Mouse (Mus musculus) intestine, embryonic 14.5 days (tissue): ENCODE measurements at regions not wholly inside any gene's neighbourhood (a gene's known extent, or its start where the extent isn't known, plus 50 kb on each side); places are given as distances from the start of the nearest gene placed in this dataset.
A peak's percentile ranks its signal among the peaks of the same experiment; 100 is the strongest.

Experiments used
- ATAC-seq: fragments of 200-750 bp; cut with Nextera tagmentation; replicated peaks from 2 replicates; pipeline ENCODE4 v1.8.0; 2017; ENCODE audit warnings: low read depth, moderate number of reproducible peaks, moderate TSS enrichment, moderate library complexity; ENCODE audit not compliant: low FRiP score, low TSS enrichment
- DNase-seq: peaks from one replicate; pipeline ENCODE4 v3.0.0-alpha.2; 2018; ENCODE audit warnings: low spot score
- H3K27ac ChIP-seq: fragments of 300-500 bp; sonication (generic); 2 replicates; pipeline ENCODE4 v1.5.1; 2014; ENCODE audit warnings: low read depth, mild to moderate bottlenecking, control low read depth
- H3K27me3 ChIP-seq: fragments of 300-500 bp; sonication (generic); replicated peaks from 2 replicates; pipeline ENCODE4 v1.6.1; 2014; ENCODE audit warnings: low read length, control low read depth; ENCODE audit not compliant: control insufficient read depth, insufficient read depth
- H3K36me3 ChIP-seq: fragments of 300-500 bp; sonication (generic); 2 replicates; pipeline ENCODE4 v1.6.1; 2014; ENCODE audit warnings: low read length, control low read depth; ENCODE audit not compliant: control insufficient read depth, insufficient read depth
- H3K4me1 ChIP-seq: fragments of 300-500 bp; sonication (generic); replicated peaks from 2 replicates; pipeline ENCODE4 v1.6.1; 2014; ENCODE audit warnings: low read length, control low read depth, mixed read lengths; ENCODE audit not compliant: control insufficient read depth, insufficient read depth
- H3K4me2 ChIP-seq: fragments of 300-500 bp; sonication (generic); 2 replicates; pipeline ENCODE4 v1.6.1; 2014; ENCODE audit warnings: low read length
- H3K4me3 ChIP-seq: fragments of 300-500 bp; sonication (generic); 2 replicates; pipeline ENCODE4 v1.5.1; 2014; ENCODE audit warnings: low read depth, low read length, control low read depth, mixed read lengths
- H3K9ac ChIP-seq: fragments of 300-500 bp; sonication (generic); 2 replicates; pipeline ENCODE4 v1.6.1; 2014; ENCODE audit warnings: mild to moderate bottlenecking, low read length
- H3K9me3 ChIP-seq: fragments of 300-500 bp; sonication (generic); 2 replicates; pipeline ENCODE4 v1.6.1; 2016; ENCODE audit warnings: low read length, control low read depth; ENCODE audit not compliant: control insufficient read depth
- WGBS: fragments of 180-500 bp; shearing (Covaris S2); extraction: QIAGEN DNeasy Blood & Tissue Kit; methylation state at CpG from one replicate; pipeline ENCODE4 v1.1.7; 2014; 5-methylcytosine and 5-hydroxymethylcytosine counted together

DNA sequence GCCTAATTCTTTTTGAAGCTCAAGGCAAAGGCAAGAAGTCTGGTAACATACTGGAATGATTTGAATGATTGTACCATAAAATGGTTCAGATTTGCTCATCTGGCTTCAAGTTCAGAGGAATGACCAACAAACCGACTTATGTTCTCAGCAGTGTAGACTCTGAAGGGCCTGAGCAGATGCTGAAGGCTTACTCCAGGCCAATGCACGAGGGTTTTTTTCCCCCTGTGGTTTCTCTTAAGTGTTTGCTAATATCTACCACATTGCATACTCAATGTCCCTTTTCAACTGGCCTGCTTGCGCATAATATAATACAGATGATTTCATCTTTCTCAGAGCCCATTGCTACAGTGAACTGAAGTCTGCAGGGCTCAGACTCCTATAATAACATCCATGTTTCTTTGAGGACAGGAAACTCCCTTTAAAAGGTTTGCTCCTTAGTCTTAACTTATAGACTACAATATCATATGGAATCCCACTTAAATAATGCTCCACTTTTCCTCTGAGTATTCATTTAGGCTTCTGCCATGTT lies 1182.5 kb downstream of the Slc22a22 start:
- Histone ChIP-seq H3K4me3 (no peak overlapping the region), H3K9ac (no peak overlapping the region), H3K9me3 (no peaks in the 10 kb centered on the region), H3K27me3 (no peaks in the 10 kb centered on the region), H3K4me1 (no peaks in the 10 kb centered on the region), H3K4me2 (no peak overlapping the region), H3K36me3 (no peaks in the 10 kb centered on the region), H3K27ac (no peak overlapping the region)
- no peak for ATAC-seq
- 71% methylated on average over 3 of the region's 3 CpGs for WGBS
- no peak for DNase-seq

- no peak overlapping the region for H3K9ac ChIP-seq
- no peaks in the 10 kb centered on the region for H3K9me3 ChIP-seq
- DNase-seq (peak; percentile 78), ATAC-seq (peak; percentile 81; the same call in 1 of the 2 replicates)
- H3K27ac ChIP-seq, result no peak overlapping the region
- H3K4me2 ChIP-seq, result no peak overlapping the region; the same call in 1 of the 2 replicates
- peaks cover 16% of the 10 kb centered on the region for H3K4me1 ChIP-seq
- WGBS, result 24% methylated on average over 7 of the region's 7 CpGs
- no peaks in the 10 kb centered on the region for H3K36me3 ChIP-seq
- no peaks in the 10 kb centered on the region for H3K27me3 ChIP-seq
- H3K4me3 ChIP-seq, result no peak overlapping the region
Observed at GRCm38 (mm10) chr15:56278622-56279301, 1198.7 kb downstream of the Slc22a22 start.

GRCm38 (mm10) chr15:56278006-56278405 lies 1199.4 kb downstream of the Slc22a22 start:
- Histone ChIP-seq H3K27me3 (no peaks in the 10 kb centered on the region), H3K9me3 (no peaks in the 10 kb centered on the region), H3K27ac (peak overlapping the region; percentile 64; the same call in 1 of the 2 replicates), H3K36me3 (no peaks in the 10 kb centered on the region), H3K4me3 (no peak overlapping the region), H3K4me2 (no peak overlapping the region), H3K4me1 (peaks cover 16% of the 10 kb centered on the region), H3K9ac (no peak overlapping the region)
- WGBS, result 25% methylated on average over 3 of the region's 3 CpGs
- 0 out of 2 replicates have a peak, but pooled peaks have one; percentile 43 for ATAC-seq
- peak; percentile 52 for DNase-seq

DNA sequence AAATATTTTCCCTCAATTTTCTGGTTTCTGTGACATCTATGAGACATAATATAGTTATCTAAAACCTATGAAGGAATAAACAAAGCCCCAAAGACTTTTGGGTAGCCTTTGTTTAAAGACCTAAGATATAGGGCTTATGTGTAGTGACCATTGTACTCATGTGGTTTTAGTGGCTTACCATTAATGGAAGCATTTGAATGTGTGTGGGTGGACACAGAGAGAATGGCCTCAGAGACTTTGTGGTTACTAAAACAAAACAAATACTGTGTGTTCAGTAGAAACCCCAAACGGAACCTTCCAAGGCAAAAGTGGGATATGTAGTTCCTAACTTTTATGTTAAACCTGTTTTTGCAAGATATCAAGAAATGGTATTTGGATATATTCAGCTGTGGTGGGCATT lies 1228.7 kb downstream of the Slc22a22 start:
- Histone ChIP-seq H3K9me3 (no peaks in the 10 kb centered on the region), H3K4me2 (no peak overlapping the region), H3K9ac (no peak overlapping the region), H3K4me3 (no peak overlapping the region), H3K27ac (no peak overlapping the region), H3K27me3 (no peaks in the 10 kb centered on the region), H3K4me1 (peaks cover 6% of the 10 kb centered on the region; the same call in 1 of the 2 replicates), H3K36me3 (no peaks in the 10 kb centered on the region)
- WGBS, result 73% methylated on average over 1 of the region's 1 CpGs
- DNase-seq (no peak), ATAC-seq (no peak)

DNA sequence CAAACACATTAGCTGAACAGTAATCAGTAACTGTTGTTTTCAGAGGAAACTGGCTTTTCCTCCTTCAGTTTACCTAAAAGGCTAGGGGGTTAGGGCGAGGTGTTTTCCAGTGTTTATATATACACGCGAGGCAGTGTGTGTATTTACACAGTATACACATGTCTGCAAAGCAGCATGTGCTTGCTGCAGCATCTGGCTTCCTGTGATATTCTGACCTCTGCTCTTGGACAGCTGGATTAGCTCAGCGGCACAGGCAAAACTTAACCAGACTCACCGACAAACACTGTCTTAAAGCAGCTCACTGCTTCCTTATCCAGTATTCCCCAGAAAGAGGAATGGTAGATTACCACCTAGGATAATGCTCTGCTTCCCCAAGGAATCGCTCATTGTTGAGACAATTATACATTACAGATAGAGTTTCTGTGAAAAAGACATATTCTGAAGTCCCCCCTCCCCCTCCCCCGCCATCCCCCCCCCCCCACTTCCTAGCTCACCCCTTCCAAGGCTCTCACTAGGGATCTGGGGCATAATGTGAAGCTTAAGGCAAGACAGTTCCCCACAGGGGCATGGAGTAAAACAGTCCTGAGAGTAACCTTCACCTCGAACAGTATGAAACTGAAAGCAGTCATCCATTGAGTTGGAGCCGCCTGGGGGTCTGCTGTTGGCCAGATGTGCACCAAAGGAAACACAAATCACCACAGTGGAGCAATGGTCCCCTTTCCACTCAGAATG lies 1233.3 kb downstream of the Slc22a22 start:
- no peaks in the 10 kb centered on the region for H3K9me3 ChIP-seq
- DNase-seq (peak; percentile 53), ATAC-seq (0 out of 2 replicates have a peak, but pooled peaks have one; percentile 60)
- peak overlapping the region; percentile 29; the same call in 1 of the 2 replicates for H3K27ac ChIP-seq
- H3K4me1 ChIP-seq, result peaks cover 6% of the 10 kb centered on the region; the same call in 1 of the 2 replicates
- H3K27me3 ChIP-seq, result no peaks in the 10 kb centered on the region
- H3K4me2 ChIP-seq, result no peak overlapping the region
- no peak overlapping the region for H3K4me3 ChIP-seq
- 25% methylated on average over 8 of the region's 9 CpGs for WGBS
- no peak overlapping the region for H3K9ac ChIP-seq
- no peaks in the 10 kb centered on the region for H3K36me3 ChIP-seq

GRCm38 (mm10) chr15:56202552-56202951 lies 1274.9 kb downstream of the Slc22a22 start:
- H3K27me3 ChIP-seq, result no peaks in the 10 kb centered on the region
- DNase-seq, result no peak
- peaks cover 4% of the 10 kb centered on the region; the same call in 1 of the 2 replicates for H3K4me1 ChIP-seq
- ATAC-seq, result no peak
- no peak overlapping the region for H3K9ac ChIP-seq
- no peaks in the 10 kb centered on the region for H3K36me3 ChIP-seq
- WGBS, result 55% methylated on average over 5 of the region's 5 CpGs
- H3K9me3 ChIP-seq, result no peaks in the 10 kb centered on the region
- H3K27ac ChIP-seq, result no peak overlapping the region
- H3K4me3 ChIP-seq, result no peak overlapping the region
- H3K4me2 ChIP-seq, result no peak overlapping the region

DNA sequence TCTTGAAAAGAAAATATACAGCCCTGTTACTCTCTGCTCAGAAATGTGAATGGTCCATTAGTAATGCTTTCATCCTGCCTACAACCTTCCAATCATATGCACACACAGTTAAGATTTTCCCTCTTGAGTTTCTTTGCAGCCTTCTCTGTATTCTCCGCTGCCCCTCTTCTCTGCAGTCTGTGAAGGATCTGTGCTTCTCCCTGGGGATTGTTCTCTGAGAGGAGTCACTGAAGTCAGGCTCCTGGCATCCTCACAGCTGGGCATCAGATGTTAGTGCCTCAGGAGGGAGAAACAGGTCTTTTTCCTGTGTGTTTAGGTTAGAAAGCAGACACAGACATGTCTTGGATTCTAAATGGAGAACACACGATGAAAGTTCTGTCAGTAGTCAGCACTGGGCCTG lies 1278.1 kb downstream of the Slc22a22 start:
- Histone ChIP-seq H3K4me3 (no peak overlapping the region), H3K36me3 (no peaks in the 10 kb centered on the region), H3K9me3 (no peaks in the 10 kb centered on the region), H3K9ac (no peak overlapping the region), H3K27ac (no peak overlapping the region), H3K4me2 (no peak overlapping the region), H3K4me1 (peaks cover 6% of the 10 kb centered on the region; the same call in 1 of the 2 replicates), H3K27me3 (no peaks in the 10 kb centered on the region)
- no peak for ATAC-seq
- WGBS, result 36% methylated on average over 2 of the region's 2 CpGs
- DNase-seq, result no peak

DNA sequence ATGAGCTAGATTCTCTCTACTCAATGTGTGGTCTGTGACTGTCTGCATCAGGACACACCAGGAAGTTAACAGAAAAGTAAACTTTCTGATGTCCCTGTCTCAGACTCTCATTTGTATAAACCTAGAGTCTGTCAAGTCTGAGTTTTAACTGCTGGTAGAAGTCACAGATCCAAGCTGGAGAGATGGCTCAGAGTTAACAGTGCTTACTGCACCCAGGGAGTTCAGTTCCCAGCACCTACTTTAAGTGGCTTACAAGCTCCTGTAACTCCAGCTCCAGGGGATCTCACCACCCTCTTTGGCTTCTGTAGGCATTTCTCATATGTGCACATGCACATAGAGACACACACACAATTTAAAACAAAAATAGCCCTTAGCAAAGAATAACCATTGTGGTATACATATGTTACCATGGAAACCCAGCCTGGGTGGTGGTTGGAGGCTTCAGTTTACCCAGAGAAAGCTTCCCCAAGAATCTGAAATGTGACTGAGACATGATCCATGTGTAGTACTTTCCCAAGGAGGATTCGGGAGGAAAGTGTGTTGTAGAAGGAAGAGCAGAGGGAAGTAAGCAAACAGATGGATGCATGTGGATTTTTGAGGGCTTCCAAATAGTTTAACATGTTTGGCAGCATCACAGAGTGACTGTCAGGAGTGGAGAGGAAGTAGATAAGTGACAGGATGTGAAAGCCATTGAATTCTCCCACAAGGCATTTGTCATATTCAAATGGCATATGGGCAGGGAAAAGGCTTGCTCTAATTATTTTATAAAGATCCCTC lies 1279.8 kb downstream of the Slc22a22 start:
- WGBS, result 23% methylated on average over 1 of the region's 1 CpGs
- H3K9me3 ChIP-seq, result no peaks in the 10 kb centered on the region
- peaks cover 6% of the 10 kb centered on the region; the same call in 1 of the 2 replicates for H3K4me1 ChIP-seq
- DNase-seq, result no peak
- no peaks in the 10 kb centered on the region for H3K36me3 ChIP-seq
- H3K27me3 ChIP-seq, result no peaks in the 10 kb centered on the region
- no peak overlapping the region for H3K9ac ChIP-seq
- H3K4me3 ChIP-seq, result no peak overlapping the region
- H3K4me2 ChIP-seq, result no peak overlapping the region
- H3K27ac ChIP-seq, result peak overlapping the region; percentile 71
- no peak for ATAC-seq
